Mouse (Mus musculus): ENCODE measurements at regions not wholly inside any gene's neighbourhood (a gene's known extent, or its start where the extent isn't known, plus 50 kb on each side); places are given as distances from the start of the nearest gene placed in this dataset.

GRCm38 (mm10) chrX:40174058-40174457, 310.7 kb upstream of the Cypt14 start:
- peak in 1 of 2 experiments; percentile 3 for DNase-seq (ENCODE audit: low spot score in 2 of 2)

GRCm38 (mm10) chrX:40130382-40130781, 267.0 kb upstream of the Cypt14 start:
- DNase-seq (ENCODE audit: low spot score in 2 of 2): no peak
